Mouse (Mus musculus): ENCODE data around the gene Pabpc4l.
"Not testable (repeated sequence)": the region's sequence is repeated elsewhere in the genome, so short reads cannot be mapped to it uniquely, and the experiment has no call there.

The Pabpc4l gene

GRCm38 (mm10) chr3:46447481-46448265 lies at the start of gene Pabpc4l:
Gene Pabpc4l (minus strand): TSS chr3:46448219.
- no peak for DNase-seq

DNA sequence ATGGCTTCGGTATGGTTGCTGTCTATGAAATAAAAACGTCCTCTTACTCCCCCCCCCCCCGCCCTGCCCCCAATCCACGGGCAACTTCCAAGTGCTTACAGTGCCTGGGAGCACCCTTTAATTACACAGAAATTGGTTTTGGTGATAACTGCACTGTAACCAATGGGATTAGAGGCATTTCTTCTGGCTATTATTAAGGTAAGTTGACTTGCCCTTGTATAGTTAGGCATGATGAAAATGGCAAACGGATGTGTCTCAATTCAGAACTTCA lies 42.9 kb upstream of the Pabpc4l start:
- DNase-seq: no peak

- no peak for DNase-seq
Observed at GRCm38 (mm10) chr3:46490132-46490988, 42.3 kb upstream of the Pabpc4l start.

DNA sequence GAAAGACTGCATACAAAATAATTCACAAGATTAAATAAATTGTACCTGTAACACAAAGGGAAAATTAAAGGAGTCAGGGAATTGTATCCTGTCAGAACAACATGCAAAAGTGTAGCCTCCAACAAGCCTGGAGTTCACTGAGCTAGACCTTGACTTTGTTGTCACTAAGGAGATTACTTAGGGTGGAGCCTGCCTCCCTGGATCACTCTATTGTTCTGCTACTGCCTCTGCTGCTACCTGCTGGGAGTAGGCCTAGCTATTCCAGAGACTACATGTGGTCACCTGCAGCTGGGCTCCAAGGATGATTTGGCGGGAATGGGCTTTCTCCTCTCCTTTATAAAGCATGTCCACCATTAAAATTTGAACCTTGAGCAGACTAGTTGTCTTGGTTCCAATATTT lies 38.1 kb upstream of the Pabpc4l start:
- not testable (repeated sequence) for DNase-seq

GRCm38 (mm10) chr3:46448266-46448532 lies 180 bp upstream of the Pabpc4l start:
- no peak for DNase-seq

- DNase-seq: no peak
Observed at GRCm38 (mm10) chr3:46431416-46431815, 16.6 kb downstream of the Pabpc4l start.
